Mouse (Mus musculus) neural tube, embryonic 12.5 days (tissue): ENCODE data around the gene Ppp1r12b. TPM values are rescaled to one million over a fixed set of nuclear protein-coding genes. Genes with fewer than 3 reads are reported as not detected.

Experiments used
- ATAC-seq: fragments of 200-750 bp; cut with Nextera tagmentation; 2 replicates; pipeline ENCODE4 v1.8.0; 2017; ENCODE audit warnings: low read depth, mild to moderate bottlenecking, moderate TSS enrichment, moderate library complexity; ENCODE audit not compliant: low FRiP score
- H3K27ac ChIP-seq: fragments of 300-500 bp; sonication (generic); 2 replicates; pipeline ENCODE4 v1.5.1; 2016
- H3K27me3 ChIP-seq: fragments of 300-500 bp; sonication (generic); replicated peaks from 2 replicates; pipeline ENCODE4 v1.6.1; 2016; ENCODE audit warnings: mild to moderate bottlenecking
- H3K36me3 ChIP-seq: fragments of 300-500 bp; sonication (generic); 2 replicates; pipeline ENCODE4 v1.6.1; 2016; ENCODE audit warnings: mild to moderate bottlenecking
- H3K4me1 ChIP-seq: fragments of 300-500 bp; sonication (generic); 2 replicates; pipeline ENCODE4 v1.6.1; 2016
- H3K4me2 ChIP-seq: fragments of 300-500 bp; sonication (generic); replicated peaks from 2 replicates; pipeline ENCODE4 v1.6.1; 2016; ENCODE audit warnings: mild to moderate bottlenecking
- H3K4me3 ChIP-seq: fragments of 300-500 bp; sonication (generic); 2 replicates; pipeline ENCODE4 v1.5.1; 2016
- H3K9ac ChIP-seq: fragments of 300-500 bp; sonication (generic); 2 replicates; pipeline ENCODE4 v1.6.1; 2016; ENCODE audit warnings: mild to moderate bottlenecking
- H3K9me3 ChIP-seq: fragments of 300-500 bp; sonication (generic); 2 replicates; pipeline ENCODE4 v1.6.1; 2016; ENCODE audit warnings: mild to moderate bottlenecking
- WGBS: fragments of 180-500 bp; shearing (Covaris S2); methylation state at CpG from one replicate; pipeline ENCODE4 v1.1.7; 2016; 5-methylcytosine and 5-hydroxymethylcytosine counted together
- polyA plus RNA-seq: library from polyadenylated mRNA; unstranded; fragments of >200 nt; fragmentation: Nextera tagmentation; extraction: Ambion mirVana; gene quantifications from 2 replicates; pipeline ENCODE4 v1.2.1, GENCODE M21; 2016

Ppp1r12b gene
- polyA plus RNA-seq, 1 experiment from 2014 or later, result 11.8 TPM

DNA sequence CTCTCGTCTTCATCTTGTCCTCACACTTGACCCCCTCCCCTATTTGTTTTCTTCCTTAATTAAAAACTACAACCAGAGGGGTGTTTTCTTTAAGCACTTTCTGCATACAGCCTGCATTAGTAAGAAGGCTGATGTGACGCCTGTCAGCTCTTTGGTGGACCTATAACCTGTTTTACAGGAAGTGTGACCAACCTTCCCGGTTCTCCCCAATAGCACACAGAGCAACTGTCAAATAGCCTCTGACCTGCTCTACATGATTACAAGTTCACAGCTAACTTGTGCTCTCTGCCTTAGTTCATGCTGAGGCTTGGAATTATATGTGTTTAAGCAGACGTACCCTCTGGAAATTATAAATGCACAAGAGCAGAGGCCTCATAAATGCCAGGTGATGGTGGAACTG lies 189.3 kb downstream of the Ppp1r12b start:
- no peak overlapping the region for H3K4me2 ChIP-seq
- no peak for ATAC-seq
- no peak overlapping the region for H3K4me3 ChIP-seq
- no peaks in the 10 kb centered on the region for H3K9me3 ChIP-seq
- H3K27me3 ChIP-seq, result no peaks in the 10 kb centered on the region
- no peak overlapping the region for H3K27ac ChIP-seq
- no peak overlapping the region for H3K9ac ChIP-seq
- WGBS, result 81% methylated on average over 4 of the region's 4 CpGs
- 0 out of 2 replicates have a peak, but pooled peaks cover 15% of the 10 kb centered on the region for H3K4me1 ChIP-seq
- H3K36me3 ChIP-seq, result peaks cover 9% of the 10 kb centered on the region

DNA sequence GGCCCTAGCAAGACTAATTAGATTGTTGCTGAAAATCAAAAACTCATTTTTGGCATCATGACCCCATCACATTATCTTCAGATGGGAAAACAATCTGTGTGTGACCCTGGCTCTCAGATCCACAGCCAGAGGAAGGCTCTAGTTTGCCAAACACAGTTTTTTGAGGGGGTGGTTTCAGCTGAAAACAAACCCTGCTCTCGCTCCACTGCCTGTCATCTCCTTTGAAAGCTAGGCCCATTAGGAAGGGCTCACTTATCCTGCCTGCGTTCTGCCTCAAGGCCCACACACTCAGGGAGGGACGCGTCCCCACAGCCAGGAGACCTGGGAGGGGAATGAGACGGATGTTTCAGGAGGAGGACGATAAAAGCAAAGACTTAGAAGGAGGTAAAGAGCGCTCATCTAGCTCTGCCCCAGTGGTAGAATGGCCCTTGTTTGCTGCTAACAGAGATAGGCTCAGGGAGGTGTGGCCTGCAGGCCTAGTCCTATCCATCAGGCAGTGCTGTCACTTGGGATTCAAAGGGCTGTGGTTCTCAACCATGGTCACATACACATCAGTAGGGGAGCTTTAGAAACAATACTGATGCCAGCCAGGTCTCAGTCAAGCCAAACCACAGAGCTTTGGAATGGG lies 190.8 kb downstream of the Ppp1r12b start:
- 48% methylated on average over 7 of the region's 7 CpGs for WGBS

DNA sequence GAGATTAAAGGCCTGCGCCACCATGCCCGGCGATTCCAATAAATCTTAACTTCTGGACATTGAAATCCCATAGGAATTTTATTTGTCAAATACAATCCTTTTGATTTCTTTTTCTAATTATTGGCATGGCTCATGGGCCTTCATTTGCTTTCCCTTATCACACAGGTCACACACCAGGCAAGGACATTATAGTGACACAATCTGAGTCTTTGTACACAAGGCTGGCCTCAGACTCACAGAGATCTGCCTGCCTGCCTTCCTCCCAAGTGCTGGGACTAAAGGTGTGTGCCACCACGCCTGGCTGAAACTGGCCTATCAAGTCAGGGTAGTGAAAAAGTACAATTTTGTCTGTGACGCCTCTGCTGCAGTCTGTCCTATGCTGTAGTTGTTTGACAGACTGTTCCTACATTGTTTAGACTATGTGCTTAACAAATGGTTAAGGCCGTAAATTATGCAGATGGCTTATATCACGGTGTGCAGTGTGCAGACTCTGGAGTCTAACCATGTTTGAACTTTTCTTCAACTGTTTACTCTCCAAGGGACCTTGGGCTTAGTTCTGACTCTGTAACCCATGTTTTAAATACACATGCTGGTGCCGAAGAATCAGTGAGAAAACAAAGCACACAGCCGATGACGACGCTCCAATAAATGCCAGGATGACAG lies 191.8 kb downstream of the Ppp1r12b start:
- H3K27me3 ChIP-seq, result no peaks in the 10 kb centered on the region
- peaks cover 18% of the 10 kb centered on the region for H3K36me3 ChIP-seq
- no peak overlapping the region for H3K27ac ChIP-seq
- ATAC-seq, result no peak
- no peak overlapping the region for H3K4me3 ChIP-seq
- no peak overlapping the region for H3K4me2 ChIP-seq
- no peaks in the 10 kb centered on the region for H3K9me3 ChIP-seq
- 0 out of 2 replicates have a peak, but pooled peaks cover 15% of the 10 kb centered on the region for H3K4me1 ChIP-seq
- 70% methylated on average over 11 of the region's 11 CpGs for WGBS
- no peak overlapping the region for H3K9ac ChIP-seq

More for the DNA sequence above, 190.8 kb downstream of the Ppp1r12b start:
- Histone ChIP-seq H3K27me3 (no peaks in the 10 kb centered on the region), H3K4me1 (0 out of 2 replicates have a peak, but pooled peaks cover 15% of the 10 kb centered on the region), H3K4me2 (no peak overlapping the region), H3K36me3 (peaks cover 15% of the 10 kb centered on the region), H3K9me3 (no peaks in the 10 kb centered on the region), H3K4me3 (no peak overlapping the region), H3K9ac (no peak overlapping the region), H3K27ac (no peak overlapping the region)
- no peak for ATAC-seq

GRCm38 (mm10) chr1:134763250-134763649 lies 192.5 kb downstream of the Ppp1r12b start:
- H3K9ac ChIP-seq, result no peak overlapping the region
- H3K4me2 ChIP-seq, result no peak overlapping the region
- ATAC-seq, result no peak
- H3K27me3 ChIP-seq, result no peaks in the 10 kb centered on the region
- 90% methylated on average over 4 of the region's 4 CpGs for WGBS
- no peak overlapping the region for H3K27ac ChIP-seq
- 0 out of 2 replicates have a peak, but pooled peaks cover 15% of the 10 kb centered on the region for H3K4me1 ChIP-seq
- H3K9me3 ChIP-seq, result no peaks in the 10 kb centered on the region
- H3K36me3 ChIP-seq, result peaks cover 18% of the 10 kb centered on the region
- no peak overlapping the region for H3K4me3 ChIP-seq

GRCm38 (mm10) chr1:134761534-134761933 lies 194.2 kb downstream of the Ppp1r12b start:
- Histone ChIP-seq H3K27ac (no peak overlapping the region), H3K9me3 (no peaks in the 10 kb centered on the region), H3K4me3 (no peak overlapping the region), H3K9ac (no peak overlapping the region), H3K4me2 (no peak overlapping the region), H3K27me3 (no peaks in the 10 kb centered on the region), H3K4me1 (peaks cover 15% of the 10 kb centered on the region; the same call in 1 of the 2 replicates), H3K36me3 (peaks cover 13% of the 10 kb centered on the region)
- ATAC-seq, result no peak
- 93% methylated on average over 7 of the region's 7 CpGs for WGBS

GRCm38 (mm10) chr1:134760642-134761041 lies 195.1 kb downstream of the Ppp1r12b start:
- Histone ChIP-seq H3K4me2 (no peak overlapping the region), H3K9ac (no peak overlapping the region), H3K27me3 (no peaks in the 10 kb centered on the region), H3K27ac (no peak overlapping the region), H3K4me1 (peaks cover 20% of the 10 kb centered on the region), H3K36me3 (peaks cover 11% of the 10 kb centered on the region), H3K4me3 (no peak overlapping the region), H3K9me3 (no peaks in the 10 kb centered on the region)
- 81% methylated on average over 5 of the region's 5 CpGs for WGBS
- no peak for ATAC-seq

- Histone ChIP-seq H3K27me3 (no peaks in the 10 kb centered on the region), H3K36me3 (peaks cover 10% of the 10 kb centered on the region; the same call in 1 of the 2 replicates), H3K4me1 (peaks cover 13% of the 10 kb centered on the region), H3K4me2 (no peak overlapping the region), H3K9me3 (no peaks in the 10 kb centered on the region), H3K4me3 (no peak overlapping the region), H3K9ac (no peak overlapping the region), H3K27ac (no peak overlapping the region)
- ATAC-seq, result no peak
- WGBS, result 93% methylated on average over 6 of the region's 6 CpGs
These were observed 196.6 kb downstream of the Ppp1r12b start for GRCm38 (mm10) chr1:134759133-134759532.

DNA sequence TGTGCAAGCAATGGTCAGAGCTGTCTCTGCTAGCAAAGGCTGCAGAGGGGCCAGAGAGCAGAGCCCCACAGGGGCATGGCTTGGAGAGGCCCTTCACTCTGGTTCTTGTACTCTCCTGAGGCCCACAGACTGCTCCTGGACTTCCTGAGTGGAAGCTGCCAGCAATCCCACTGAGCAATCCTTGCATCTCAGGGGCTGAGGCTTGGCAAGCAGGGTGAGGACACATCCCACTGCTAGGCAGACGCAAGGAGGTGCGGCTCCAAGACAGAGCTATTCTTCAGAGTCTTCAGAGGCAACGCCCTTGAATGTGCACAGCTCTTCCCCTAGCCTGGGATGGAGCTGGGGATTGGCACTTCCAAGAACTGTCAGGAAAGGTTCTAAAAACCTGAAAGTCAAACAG lies 198.5 kb downstream of the Ppp1r12b start:
- H3K4me2 ChIP-seq, result no peak overlapping the region
- H3K36me3 ChIP-seq, result peaks cover 10% of the 10 kb centered on the region; the same call in 1 of the 2 replicates
- H3K4me1 ChIP-seq, result peaks cover 16% of the 10 kb centered on the region
- no peaks in the 10 kb centered on the region for H3K9me3 ChIP-seq
- H3K27ac ChIP-seq, result no peak overlapping the region
- 87% methylated on average over 3 of the region's 3 CpGs for WGBS
- H3K9ac ChIP-seq, result no peak overlapping the region
- no peak overlapping the region for H3K4me3 ChIP-seq
- H3K27me3 ChIP-seq, result no peaks in the 10 kb centered on the region
- no peak for ATAC-seq

GRCm38 (mm10) chr1:134756190-134756873 lies 199.4 kb downstream of the Ppp1r12b start:
- ATAC-seq, result 0 out of 2 replicates have a peak, but pooled peaks have one; percentile 50
- Histone ChIP-seq H3K36me3 (peaks cover 10% of the 10 kb centered on the region; the same call in 1 of the 2 replicates), H3K4me2 (no peak overlapping the region), H3K9ac (no peak overlapping the region), H3K4me1 (peaks cover 16% of the 10 kb centered on the region), H3K27ac (0 out of 2 replicates have a peak overlapping the region, but pooled peaks have one; percentile 33), H3K9me3 (no peaks in the 10 kb centered on the region), H3K27me3 (no peaks in the 10 kb centered on the region), H3K4me3 (no peak overlapping the region)
- WGBS, result 69% methylated on average over 10 of the region's 10 CpGs

- Histone ChIP-seq H3K9ac (no peak overlapping the region), H3K27ac (no peak overlapping the region), H3K36me3 (peaks cover 10% of the 10 kb centered on the region; the same call in 1 of the 2 replicates), H3K9me3 (no peaks in the 10 kb centered on the region), H3K27me3 (no peaks in the 10 kb centered on the region), H3K4me3 (no peak overlapping the region), H3K4me1 (peaks cover 16% of the 10 kb centered on the region), H3K4me2 (no peak overlapping the region)
- ATAC-seq, result 0 out of 2 replicates have a peak, but pooled peaks have one; percentile 13
- WGBS, result 66% methylated on average over 13 of the region's 13 CpGs
These were observed 200.1 kb downstream of the Ppp1r12b start for GRCm38 (mm10) chr1:134755548-134756189.

GRCm38 (mm10) chr1:134754818-134755217 lies 200.9 kb downstream of the Ppp1r12b start:
- Histone ChIP-seq H3K4me1 (peaks cover 16% of the 10 kb centered on the region), H3K9ac (no peak overlapping the region), H3K27me3 (no peaks in the 10 kb centered on the region), H3K4me2 (no peak overlapping the region), H3K27ac (no peak overlapping the region), H3K4me3 (no peak overlapping the region), H3K9me3 (no peaks in the 10 kb centered on the region), H3K36me3 (0 out of 2 replicates have a peak, but pooled peaks cover 2% of the 10 kb centered on the region)
- ATAC-seq, result no peak
- WGBS, result 82% methylated on average over 10 of the region's 10 CpGs
